Mouse (Mus musculus) limb, embryonic 14.5 days (tissue): ENCODE measurements around the gene Arf3. TPM values are rescaled to one million over a fixed set of nuclear protein-coding genes. Genes with fewer than 3 reads are reported as not detected.

ENCODE experiments used
- ATAC-seq: fragments of 200-750 bp; cut with Nextera tagmentation; 2 replicates; pipeline ENCODE4 v1.8.0; 2017; ENCODE audit warnings: low read depth, moderate number of reproducible peaks, moderate TSS enrichment; ENCODE audit not compliant: low FRiP score
- DNase-seq: peaks from one replicate; pipeline ENCODE4 v3.0.0-alpha.2; 2015; ENCODE audit warnings: low spot score
- H3K27ac ChIP-seq: fragments of 300-500 bp; sonication (generic); replicated peaks from 2 replicates; pipeline ENCODE4 v1.5.1; 2014; ENCODE audit warnings: low read depth, mild to moderate bottlenecking, low read length, moderate library complexity, mixed read lengths
- H3K27me3 ChIP-seq: fragments of 300-500 bp; sonication (generic); 2 replicates; pipeline ENCODE4 v1.6.1; 2014; ENCODE audit warnings: low read length, mixed read lengths; ENCODE audit not compliant: control insufficient read depth, insufficient read depth
- H3K36me3 ChIP-seq: fragments of 300-500 bp; sonication (generic); 2 replicates; pipeline ENCODE4 v1.6.1; 2014; ENCODE audit warnings: mild to moderate bottlenecking, low read length, moderate library complexity, mixed read lengths; ENCODE audit not compliant: control insufficient read depth, insufficient read depth
- H3K4me1 ChIP-seq: fragments of 300-500 bp; sonication (generic); 2 replicates; pipeline ENCODE4 v1.6.1; 2014; ENCODE audit warnings: antibody characterized with exemption, low read length, mixed read lengths; ENCODE audit not compliant: control insufficient read depth, insufficient read depth
- H3K4me2 ChIP-seq: fragments of 300-500 bp; sonication (generic); replicated peaks from 2 replicates; pipeline ENCODE4 v1.6.1; 2014; ENCODE audit warnings: low read depth, mild to moderate bottlenecking, low read length, moderate library complexity; ENCODE audit not compliant: severe bottlenecking
- H3K4me3 ChIP-seq: fragments of 300-500 bp; sonication (generic); replicated peaks from 2 replicates; pipeline ENCODE4 v1.5.1; 2014; ENCODE audit warnings: low read length
- H3K9ac ChIP-seq: fragments of 300-500 bp; sonication (generic); 2 replicates; pipeline ENCODE4 v1.6.1; 2014; ENCODE audit warnings: mild to moderate bottlenecking, low read depth, low read length, moderate library complexity; ENCODE audit not compliant: severe bottlenecking
- H3K9me3 ChIP-seq: fragments of 300-500 bp; sonication (generic); 2 replicates; pipeline ENCODE4 v1.6.1; 2016; ENCODE audit warnings: low read length; ENCODE audit not compliant: control insufficient read depth
- POLR2A ChIP-seq: fragments of 200-500 bp; IDR thresholded peaks from 2 replicates; pipeline ENCODE4 v1.8.0; 2012; ENCODE audit warnings: inconsistent platforms, mild to moderate bottlenecking, moderate library complexity, borderline replicate concordance; ENCODE audit not compliant: insufficient read depth, insufficient read length; ENCODE audit errors: extremely low read depth
- WGBS: fragments of 180-500 bp; shearing (Covaris S2); extraction: QIAGEN DNeasy Blood & Tissue Kit; methylation state at CpG from one replicate; pipeline ENCODE4 v1.1.7; 2014; 5-methylcytosine and 5-hydroxymethylcytosine counted together
- polyA plus RNA-seq, 2 experiments: library from polyadenylated mRNA; depleted of rRNA in 1 of 2; stranded (reverse) in 1 of 2; unstranded in 1 of 2; fragments of >200 nt; fragmentation: Nextera tagmentation in 1 of 2; extraction: Ambion mirVana in 1 of 2; gene quantifications; 2 replicates each; pipeline versions ENCODE4 v1.2.1 to v1.2.3; 2012 to 2014

Gene Arf3
- polyA plus RNA-seq, 2 experiments = 37.4 to 75.0 TPM

GRCm38 (mm10) chr15:98722854-98723253, 40.2 kb downstream of the Arf3 start:
- no peak for ATAC-seq
- Histone ChIP-seq H3K36me3 (no peaks in the 10 kb centered on the region), H3K9ac (no peak overlapping the region), H3K27me3 (no peaks in the 10 kb centered on the region), H3K9me3 (no peaks in the 10 kb centered on the region), H3K4me2 (no peak overlapping the region), H3K4me3 (no peak overlapping the region), H3K27ac (no peak overlapping the region), H3K4me1 (peaks cover 15% of the 10 kb centered on the region)
- WGBS = 57% methylated on average over 14 of the region's 14 CpGs
- no peak for TF ChIP-seq POLR2A
- DNase-seq = no peak

- DNase-seq (no peak), ATAC-seq (no peak)
- TF ChIP-seq POLR2A = no peak
- no peaks in the 10 kb centered on the region for H3K36me3 ChIP-seq
- H3K4me1 ChIP-seq = peaks cover 13% of the 10 kb centered on the region
- H3K4me2 ChIP-seq = no peak overlapping the region
- no peaks in the 10 kb centered on the region for H3K27me3 ChIP-seq
- no peak overlapping the region for H3K9ac ChIP-seq
- 70% methylated on average over 8 of the region's 8 CpGs for WGBS
- H3K27ac ChIP-seq = no peak overlapping the region
- H3K9me3 ChIP-seq = no peaks in the 10 kb centered on the region
- H3K4me3 ChIP-seq = no peak overlapping the region
Measured at GRCm38 (mm10) chr15:98722191-98722590, 40.8 kb downstream of the Arf3 start.

GRCm38 (mm10) chr15:98717301-98717700, 45.7 kb downstream of the Arf3 start:
- no peak for TF ChIP-seq POLR2A
- Histone ChIP-seq H3K36me3 (no peaks in the 10 kb centered on the region), H3K4me3 (no peak overlapping the region), H3K9me3 (no peaks in the 10 kb centered on the region), H3K4me1 (no peaks in the 10 kb centered on the region), H3K27me3 (no peaks in the 10 kb centered on the region), H3K4me2 (no peak overlapping the region), H3K27ac (no peak overlapping the region), H3K9ac (no peak overlapping the region)
- no peak for ATAC-seq
- DNase-seq = no peak
- 55% methylated on average over 16 of the region's 16 CpGs for WGBS

- Histone ChIP-seq H3K9me3 (no peaks in the 10 kb centered on the region), H3K9ac (no peak overlapping the region), H3K4me2 (no peak overlapping the region), H3K4me1 (no peaks in the 10 kb centered on the region), H3K27me3 (no peaks in the 10 kb centered on the region), H3K4me3 (no peak overlapping the region), H3K36me3 (no peaks in the 10 kb centered on the region), H3K27ac (no peak overlapping the region)
- TF ChIP-seq POLR2A = no peak
- ATAC-seq (no peak), DNase-seq (no peak)
- WGBS = 64% methylated on average over 4 of the region's 5 CpGs
Measured at GRCm38 (mm10) chr15:98714230-98714652, 48.8 kb downstream of the Arf3 start.

- no peaks in the 10 kb centered on the region for H3K27me3 ChIP-seq
- H3K4me3 ChIP-seq = no peak overlapping the region
- no peaks in the 10 kb centered on the region for H3K9me3 ChIP-seq
- H3K4me2 ChIP-seq = no peak overlapping the region
- ATAC-seq (no peak), DNase-seq (no peak)
- WGBS = 11% methylated on average over 9 of the region's 9 CpGs
- TF ChIP-seq POLR2A = no peak
- H3K4me1 ChIP-seq = no peaks in the 10 kb centered on the region
- H3K9ac ChIP-seq = no peak overlapping the region
- H3K27ac ChIP-seq = no peak overlapping the region
- no peaks in the 10 kb centered on the region for H3K36me3 ChIP-seq
Measured at GRCm38 (mm10) chr15:98710442-98710841, 52.6 kb downstream of the Arf3 start.
